Mouse (Mus musculus): ENCODE measurements around the gene Nsl1. TPM values are rescaled to one million over a fixed set of nuclear protein-coding genes. Genes with fewer than 3 reads are reported as not detected.
A peak's percentile ranks its signal among the peaks of the same experiment; 100 is the strongest.

The Nsl1 gene
- 5.3 and 11.2 TPM in 2 replicates for polyA plus RNA-seq (2012; rRNA removed)
- 8.8 and 11.6 TPM in 2 replicates for polyA plus RNA-seq (2014; fragmentation: Nextera tagmentation; extraction: Ambion mirVana)

DNA sequence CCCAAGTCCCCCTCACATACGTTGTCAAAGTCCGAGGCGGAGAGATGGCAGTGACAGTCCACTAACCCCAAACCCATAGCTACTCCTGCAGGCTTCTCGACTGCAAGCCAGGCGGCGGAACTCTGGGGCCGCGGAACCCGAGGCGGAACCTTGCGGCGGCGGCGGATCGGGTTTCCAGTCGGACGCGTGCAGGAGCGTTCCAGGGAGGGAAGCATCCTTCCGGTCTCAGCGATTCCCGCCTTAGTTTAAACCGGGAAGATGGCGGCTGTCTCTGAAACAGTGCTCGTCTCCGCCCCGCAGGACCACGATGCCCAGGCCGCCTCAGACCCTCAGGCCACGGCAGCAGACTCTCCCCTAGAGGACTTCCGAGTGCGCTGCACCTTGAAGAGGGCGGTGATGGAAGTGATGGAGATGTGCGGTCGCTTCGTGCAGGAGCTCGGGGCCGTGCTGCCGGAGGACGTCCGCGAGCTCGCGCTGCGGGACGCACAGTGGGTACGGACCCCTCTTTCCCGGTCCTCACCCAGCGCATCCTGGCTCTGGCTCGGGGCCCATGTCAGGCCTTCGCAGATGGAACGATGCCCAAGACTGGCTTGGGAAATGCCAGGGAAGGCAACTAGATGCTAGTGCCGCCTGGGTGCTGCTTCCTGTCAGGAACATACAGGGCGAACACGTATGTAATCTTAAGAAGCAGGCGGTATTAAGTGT lies at the start of gene Nsl1, which contains the start of gene Tatdn3:
Gene Nsl1, plus strand, starts transcription at position 232 of the 705 bp plus-strand sequence.
Gene Tatdn3, minus strand, starts transcription at position 152 of the 705 bp plus-strand sequence.
- peaks cover 25% of the 10 kb centered on the region for H3K36me3 ChIP-seq (replicated peaks; ENCODE audit: control insufficient read depth, insufficient read depth, low read depth)
- peak within 1 kb of the TSS; percentile 19 for H3K27ac ChIP-seq
- DNase-seq (ENCODE audit: low read depth in 3 of 3, low spot score in 3 of 3) (peak; percentile 74 to 78 (median 76)), ATAC-seq (ENCODE audit: insufficient read depth) (peak; percentile 92)
- no peaks in the 10 kb centered on the region for H3K27me3 ChIP-seq (ENCODE audit: control insufficient read depth, insufficient read depth, low read length)
- under 1% methylated on average over 56 of the region's 56 CpGs for WGBS (ENCODE audit: insufficient replicate concordance)
- no peaks in the 10 kb centered on the region for H3K9me3 ChIP-seq (ENCODE audit: control insufficient read depth, low read length)
- H3K4me1 ChIP-seq (replicated peaks; ENCODE audit: control insufficient read depth in 2 of 2, insufficient read depth in 2 of 2, low read length in 1 of 2): peaks cover 11 to 14% of the 10 kb centered on the region in 2 experiments
- TF ChIP-seq CTCF (IDR thresholded peaks at IDR 0.05; ENCODE audit: low read depth): peak; percentile 65
- TF ChIP-seq EP300 (IDR thresholded peaks at IDR 0.05; ENCODE audit: low read depth): peak; percentile 25; the same call in 1 of the 2 replicates
- peak within 1 kb of the TSS; percentile 91 to 93 for H3K4me3 ChIP-seq (ENCODE audit: insufficient read depth in 1 of 2, low read depth in 2 of 2, low read length in 2 of 2)
- H3K4me2 ChIP-seq (ENCODE audit: low read depth): peak within 1 kb of the TSS; percentile 88
- H3K9ac ChIP-seq (replicated peaks): peak within 1 kb of the TSS; percentile 88

GRCm38 (mm10) chr1:191014271-191014670 lies 48.5 kb upstream of the Nsl1 start:
- Histone ChIP-seq H3K4me3 (ENCODE audit: insufficient read depth in 1 of 2, low read depth in 2 of 2, low read length in 2 of 2) (no peak overlapping the region), H3K4me1 (replicated peaks; ENCODE audit: control insufficient read depth in 2 of 2, insufficient read depth in 2 of 2, low read length in 1 of 2) (no peaks in the 10 kb centered on the region), H3K4me2 (ENCODE audit: low read depth) (no peak overlapping the region), H3K36me3 (replicated peaks; ENCODE audit: control insufficient read depth, insufficient read depth, low read depth) (no peaks in the 10 kb centered on the region; the same call in 1 of the 2 replicates), H3K27ac (no peak overlapping the region), H3K9me3 (ENCODE audit: control insufficient read depth, low read length) (no peaks in the 10 kb centered on the region), H3K9ac (replicated peaks) (no peak overlapping the region), H3K27me3 (ENCODE audit: control insufficient read depth, insufficient read depth, low read length) (no peaks in the 10 kb centered on the region)
- DNase-seq (ENCODE audit: low read depth in 3 of 3, low spot score in 3 of 3): no peak
- ATAC-seq (ENCODE audit: insufficient read depth): no peak
- TF ChIP-seq EP300 (IDR thresholded peaks at IDR 0.05; ENCODE audit: low read depth) (no peak), CTCF (IDR thresholded peaks at IDR 0.05; ENCODE audit: low read depth) (no peak)
- 80% methylated on average over 3 of the region's 3 CpGs for WGBS (ENCODE audit: insufficient replicate concordance)

DNA sequence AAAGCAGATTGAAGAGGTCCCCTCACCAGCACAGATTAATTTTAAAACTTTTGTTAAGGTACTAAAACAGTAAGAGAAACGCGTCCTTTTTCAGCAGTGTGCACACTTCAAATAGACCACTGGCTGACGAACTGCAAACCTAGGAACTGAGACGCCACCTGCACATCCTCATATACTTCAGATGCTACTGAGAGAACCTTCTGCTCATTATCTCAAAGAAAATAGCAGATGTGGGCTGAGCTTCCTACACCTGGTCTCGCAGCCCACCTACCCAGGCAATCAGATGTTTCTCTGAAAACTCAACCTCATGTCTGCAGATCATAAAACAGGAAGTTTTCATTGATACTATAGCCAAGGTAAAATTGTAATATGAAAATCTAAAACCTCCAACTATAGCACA lies 43.0 kb upstream of the Nsl1 start:
- Histone ChIP-seq H3K4me3 (ENCODE audit: insufficient read depth in 1 of 2, low read depth in 2 of 2, low read length in 2 of 2) (no peak overlapping the region), H3K4me2 (ENCODE audit: low read depth) (no peak overlapping the region), H3K36me3 (replicated peaks; ENCODE audit: control insufficient read depth, insufficient read depth, low read depth) (no peaks in the 10 kb centered on the region), H3K27me3 (ENCODE audit: control insufficient read depth, insufficient read depth, low read length) (no peaks in the 10 kb centered on the region), H3K4me1 (replicated peaks; ENCODE audit: control insufficient read depth in 2 of 2, insufficient read depth in 2 of 2, low read length in 1 of 2) (no peaks in the 10 kb centered on the region; a peak in 2 of 4 replicates), H3K27ac (no peak overlapping the region), H3K9ac (replicated peaks) (no peak overlapping the region), H3K9me3 (ENCODE audit: control insufficient read depth, low read length) (no peaks in the 10 kb centered on the region)
- 85% methylated on average over 5 of the region's 5 CpGs for WGBS (ENCODE audit: insufficient replicate concordance)
- TF ChIP-seq CTCF (IDR thresholded peaks at IDR 0.05; ENCODE audit: low read depth): no peak
- TF ChIP-seq EP300 (IDR thresholded peaks at IDR 0.05; ENCODE audit: low read depth): no peak
- DNase-seq (ENCODE audit: low read depth in 3 of 3, low spot score in 3 of 3): no peak
- no peak for ATAC-seq (ENCODE audit: insufficient read depth)

- Histone ChIP-seq H3K9me3 (ENCODE audit: control insufficient read depth, low read length) (no peaks in the 10 kb centered on the region), H3K36me3 (replicated peaks; ENCODE audit: control insufficient read depth, insufficient read depth, low read depth) (no peaks in the 10 kb centered on the region), H3K27ac (no peak overlapping the region), H3K27me3 (ENCODE audit: control insufficient read depth, insufficient read depth, low read length) (no peaks in the 10 kb centered on the region), H3K4me2 (ENCODE audit: low read depth) (no peak overlapping the region), H3K9ac (replicated peaks) (no peak overlapping the region), H3K4me1 (replicated peaks; ENCODE audit: control insufficient read depth in 2 of 2, insufficient read depth in 2 of 2, low read length in 1 of 2) (peaks cover 0 to 2% of the 10 kb centered on the region in 2 experiments; a peak in 3 of 4 replicates), H3K4me3 (ENCODE audit: insufficient read depth in 1 of 2, low read depth in 2 of 2, low read length in 2 of 2) (no peak overlapping the region)
- DNase-seq (ENCODE audit: low read depth in 3 of 3, low spot score in 3 of 3) (no peak), ATAC-seq (ENCODE audit: insufficient read depth) (no peak)
- no peak for TF ChIP-seq EP300 (IDR thresholded peaks at IDR 0.05; ENCODE audit: low read depth)
- TF ChIP-seq CTCF (IDR thresholded peaks at IDR 0.05; ENCODE audit: low read depth): no peak
- WGBS (ENCODE audit: insufficient replicate concordance): 77% methylated on average over 3 of the region's 3 CpGs
Measured at GRCm38 (mm10) chr1:191020217-191020924, 42.4 kb upstream of the Nsl1 start.

DNA sequence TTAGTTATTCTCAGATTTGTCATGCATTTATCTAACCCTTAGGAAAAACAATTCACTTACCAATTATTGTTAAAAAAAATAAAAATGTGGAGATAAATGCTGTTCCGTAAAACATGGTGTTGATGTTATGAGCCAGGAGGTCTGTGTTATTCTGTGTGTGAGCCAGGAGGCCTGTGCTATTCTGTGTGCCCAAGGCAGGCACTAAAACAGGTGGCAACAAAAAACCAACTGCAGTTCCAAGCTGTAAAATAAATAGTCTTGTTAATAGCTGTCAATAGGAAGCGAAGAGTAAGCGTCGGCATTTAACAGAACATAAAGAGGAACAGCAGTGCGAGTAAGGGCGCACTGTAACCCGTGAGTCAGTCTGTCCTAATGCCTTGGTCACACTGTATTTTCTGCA lies 41.8 kb upstream of the Nsl1 start:
- no peak overlapping the region for H3K9ac ChIP-seq (replicated peaks)
- no peak for ATAC-seq (ENCODE audit: insufficient read depth)
- H3K27me3 ChIP-seq (ENCODE audit: control insufficient read depth, insufficient read depth, low read length): no peaks in the 10 kb centered on the region
- no peak overlapping the region for H3K4me3 ChIP-seq (ENCODE audit: insufficient read depth in 1 of 2, low read depth in 2 of 2, low read length in 2 of 2)
- 82% methylated on average over 7 of the region's 7 CpGs for WGBS (ENCODE audit: insufficient replicate concordance)
- H3K27ac ChIP-seq: no peak overlapping the region
- H3K4me1 ChIP-seq (replicated peaks; ENCODE audit: control insufficient read depth in 2 of 2, insufficient read depth in 2 of 2, low read length in 1 of 2): peaks cover 0 to 2% of the 10 kb centered on the region in 2 experiments; a peak in 3 of 4 replicates
- no peak for DNase-seq (ENCODE audit: low read depth in 3 of 3, low spot score in 3 of 3)
- H3K4me2 ChIP-seq (ENCODE audit: low read depth): no peak overlapping the region
- H3K36me3 ChIP-seq (replicated peaks; ENCODE audit: control insufficient read depth, insufficient read depth, low read depth): no peaks in the 10 kb centered on the region
- TF ChIP-seq CTCF (IDR thresholded peaks at IDR 0.05; ENCODE audit: low read depth): no peak
- no peak for TF ChIP-seq EP300 (IDR thresholded peaks at IDR 0.05; ENCODE audit: low read depth)
- H3K9me3 ChIP-seq (ENCODE audit: control insufficient read depth, low read length): no peaks in the 10 kb centered on the region

Measured in liver, embryonic 14.5 days (tissue).